Mouse (Mus musculus): ENCODE measurements around the gene Irs2. TPM values are rescaled to one million over a fixed set of nuclear protein-coding genes. Genes with fewer than 3 reads are reported as not detected.
A peak's percentile ranks its signal among the peaks of the same experiment; 100 is the strongest.

The Irs2 gene
- polyA plus RNA-seq, 1 experiment from 2014 or later = 6.1 TPM

DNA sequence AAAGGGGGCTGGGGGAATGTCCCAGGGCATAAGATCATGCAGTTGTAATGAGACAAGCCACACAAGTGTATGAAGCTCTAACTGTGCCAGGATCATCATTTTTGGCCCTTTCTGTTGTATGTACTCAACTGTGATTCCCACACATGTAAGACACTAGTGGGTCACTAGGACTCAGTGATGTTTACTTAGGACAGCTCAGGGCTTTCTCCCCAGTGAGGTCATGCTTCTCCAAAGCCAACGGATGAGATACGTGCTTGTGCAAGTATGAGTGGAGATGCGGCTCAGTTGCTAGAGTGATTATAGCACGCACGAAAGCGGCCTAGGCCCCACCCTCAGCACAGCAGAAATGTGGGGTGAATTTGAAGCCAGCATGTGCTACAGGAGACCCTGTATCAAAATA, 27.4 kb downstream of the Irs2 start:
- Histone ChIP-seq H3K27me3 (ENCODE audit: control insufficient read depth, insufficient read depth, low read length) (no peaks in the 10 kb centered on the region), H3K9ac (replicated peaks; ENCODE audit: low read depth, low read length) (no peak overlapping the region), H3K9me3 (ENCODE audit: control insufficient read depth, low read length) (no peaks in the 10 kb centered on the region), H3K36me3 (ENCODE audit: control insufficient read depth, insufficient read depth, low read length) (peaks cover 9% of the 10 kb centered on the region), H3K4me2 (ENCODE audit: low read depth, low read length) (no peak overlapping the region), H3K27ac (ENCODE audit: low read depth, low read length) (no peak overlapping the region), H3K4me1 (ENCODE audit: control insufficient read depth, insufficient read depth, low read length) (peaks cover 13% of the 10 kb centered on the region), H3K4me3 (ENCODE audit: low read depth, low read length) (no peak overlapping the region)
- no peak for ATAC-seq (ENCODE audit: low read depth)
- WGBS = 93% methylated on average over 6 of the region's 6 CpGs

DNA sequence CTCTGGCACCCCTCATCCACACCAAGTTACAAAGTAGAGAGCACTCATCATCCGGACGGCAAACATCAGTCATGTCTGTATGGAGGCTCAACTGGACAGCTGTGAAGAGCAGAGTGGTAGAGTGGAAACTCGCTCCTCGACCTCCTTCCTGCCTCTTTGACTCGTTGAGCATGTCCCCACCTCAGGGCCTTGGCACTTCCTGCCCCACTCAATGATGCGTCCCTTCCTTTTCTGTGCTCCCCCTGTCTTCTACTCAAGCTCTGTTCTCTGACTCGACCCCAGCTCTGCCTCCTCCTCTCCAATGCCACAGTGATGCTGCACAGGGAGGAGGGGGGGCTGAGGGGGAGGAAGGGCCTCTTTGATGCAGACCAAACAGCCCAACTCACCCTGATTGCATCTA, 28.3 kb downstream of the Irs2 start:
- peaks cover 13% of the 10 kb centered on the region for H3K4me1 ChIP-seq (ENCODE audit: control insufficient read depth, insufficient read depth, low read length)
- no peak for ATAC-seq (ENCODE audit: low read depth)
- H3K27me3 ChIP-seq (ENCODE audit: control insufficient read depth, insufficient read depth, low read length) = no peaks in the 10 kb centered on the region
- WGBS = 65% methylated on average over 7 of the region's 7 CpGs
- H3K4me3 ChIP-seq (ENCODE audit: low read depth, low read length) = no peak overlapping the region
- no peaks in the 10 kb centered on the region for H3K9me3 ChIP-seq (ENCODE audit: control insufficient read depth, low read length)
- H3K4me2 ChIP-seq (ENCODE audit: low read depth, low read length) = no peak overlapping the region
- no peak overlapping the region for H3K9ac ChIP-seq (replicated peaks; ENCODE audit: low read depth, low read length)
- H3K27ac ChIP-seq (ENCODE audit: low read depth, low read length) = no peak overlapping the region
- H3K36me3 ChIP-seq (ENCODE audit: control insufficient read depth, insufficient read depth, low read length) = peaks cover 5% of the 10 kb centered on the region; the same call in 1 of the 2 replicates

DNA sequence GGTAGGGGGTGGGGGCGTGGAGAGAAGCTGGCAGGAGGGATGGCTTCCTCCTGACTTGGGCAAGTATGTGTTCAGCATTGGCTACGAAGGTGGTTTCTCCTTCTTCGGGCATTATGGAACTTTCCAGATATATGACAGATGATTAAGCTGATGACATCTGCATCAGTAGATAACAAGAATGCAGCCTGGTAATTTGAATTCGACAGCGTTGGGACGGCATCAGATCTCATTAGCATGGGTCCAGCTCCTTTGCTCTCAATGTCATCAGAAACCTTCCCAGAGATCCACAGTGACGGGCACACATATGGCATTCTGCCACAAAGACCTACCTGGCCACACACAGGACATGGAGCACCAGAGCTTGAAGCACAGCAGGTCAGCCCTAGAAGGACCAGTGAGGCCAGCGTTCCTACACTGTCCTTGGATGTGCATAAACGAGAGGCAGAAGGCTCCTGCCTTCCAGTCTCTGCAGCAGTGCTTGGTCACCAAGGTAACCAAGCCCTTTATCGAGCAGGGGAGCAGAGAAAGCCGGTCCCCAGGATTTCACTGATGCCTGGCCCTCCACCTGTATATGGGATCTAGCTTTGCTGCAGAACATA, 29.0 kb downstream of the Irs2 start:
- Histone ChIP-seq H3K36me3 (ENCODE audit: control insufficient read depth, insufficient read depth, low read length) (no peaks in the 10 kb centered on the region), H3K9me3 (ENCODE audit: control insufficient read depth, low read length) (no peaks in the 10 kb centered on the region), H3K4me3 (ENCODE audit: low read depth, low read length) (no peak overlapping the region), H3K27ac (ENCODE audit: low read depth, low read length) (no peak overlapping the region), H3K4me2 (ENCODE audit: low read depth, low read length) (no peak overlapping the region), H3K4me1 (ENCODE audit: control insufficient read depth, insufficient read depth, low read length) (peaks cover 13% of the 10 kb centered on the region), H3K27me3 (ENCODE audit: control insufficient read depth, insufficient read depth, low read length) (no peaks in the 10 kb centered on the region), H3K9ac (replicated peaks; ENCODE audit: low read depth, low read length) (no peak overlapping the region)
- ATAC-seq (ENCODE audit: low read depth) = peak; percentile 45; the same call in 1 of the 2 replicates
- 50% methylated on average over 11 of the region's 11 CpGs for whole genome bisulfite sequencing

DNA sequence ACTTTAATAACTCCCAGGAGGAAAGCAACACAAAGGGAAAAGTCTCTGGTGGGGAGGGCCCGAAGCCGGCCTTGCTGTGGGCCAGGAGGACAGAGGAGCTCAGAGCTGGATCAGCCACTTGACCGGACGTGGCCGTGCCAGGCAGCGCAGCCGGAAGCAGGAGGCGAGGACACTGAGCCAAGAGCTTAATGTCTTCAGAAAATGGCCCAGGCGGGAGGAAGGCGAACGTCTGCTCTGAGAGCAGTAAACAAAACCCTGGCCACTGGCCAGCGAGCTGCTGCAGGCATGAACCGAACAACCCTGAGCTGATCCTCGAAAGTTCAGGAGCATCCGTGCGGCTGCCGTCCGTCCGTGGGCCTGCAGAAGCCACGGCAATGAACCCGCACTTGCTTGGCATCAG, 29.9 kb downstream of the Irs2 start:
- Histone ChIP-seq H3K27me3 (ENCODE audit: control insufficient read depth, insufficient read depth, low read length) (no peaks in the 10 kb centered on the region), H3K4me3 (ENCODE audit: low read depth, low read length) (no peak overlapping the region), H3K9ac (replicated peaks; ENCODE audit: low read depth, low read length) (no peak overlapping the region), H3K4me1 (ENCODE audit: control insufficient read depth, insufficient read depth, low read length) (peaks cover 13% of the 10 kb centered on the region), H3K36me3 (ENCODE audit: control insufficient read depth, insufficient read depth, low read length) (no peaks in the 10 kb centered on the region), H3K27ac (ENCODE audit: low read depth, low read length) (0 out of 2 replicates have a peak overlapping the region, but pooled peaks have one; percentile 44), H3K4me2 (ENCODE audit: low read depth, low read length) (no peak overlapping the region), H3K9me3 (ENCODE audit: control insufficient read depth, low read length) (no peaks in the 10 kb centered on the region)
- 39% methylated on average over 21 of the region's 21 CpGs for WGBS
- ATAC-seq (ENCODE audit: low read depth) = peak; percentile 44; the same call in 1 of the 2 replicates

DNA sequence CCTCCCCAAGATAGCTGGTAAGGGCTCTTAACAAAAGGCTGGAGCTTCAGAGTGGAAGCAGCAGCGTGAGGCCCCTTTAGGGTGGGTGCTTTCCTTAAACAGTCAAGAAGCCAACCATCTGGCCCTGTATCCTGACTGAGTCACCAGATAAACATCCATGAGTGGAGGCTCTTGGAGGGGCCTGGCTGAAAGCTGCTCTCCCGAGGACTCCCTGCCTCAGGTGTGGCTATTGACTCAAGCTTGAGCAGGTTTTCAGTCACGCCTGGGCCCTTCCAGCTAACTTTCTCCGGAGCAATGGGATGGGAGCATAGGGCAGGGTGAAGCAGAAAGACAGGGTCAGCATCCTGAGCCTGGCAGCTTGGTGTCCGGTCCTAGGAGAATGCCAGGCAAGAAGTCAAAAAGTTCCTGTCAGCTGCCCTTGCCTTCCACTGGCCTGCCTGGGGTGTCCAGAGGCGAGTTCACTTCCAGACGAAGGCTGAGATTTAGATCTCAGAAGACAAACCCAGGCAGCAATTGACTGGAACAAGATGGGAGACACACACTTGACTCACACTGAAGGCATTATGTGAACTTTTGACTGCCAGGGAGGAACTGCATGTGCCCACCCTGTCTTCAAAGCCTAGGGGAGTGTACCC, 30.4 kb downstream of the Irs2 start:
- 60% methylated on average over 7 of the region's 7 CpGs for WGBS
- Histone ChIP-seq H3K4me3 (ENCODE audit: low read depth, low read length) (no peak overlapping the region), H3K9ac (replicated peaks; ENCODE audit: low read depth, low read length) (no peak overlapping the region), H3K27ac (ENCODE audit: low read depth, low read length) (0 out of 2 replicates have a peak overlapping the region, but pooled peaks have one; percentile 44), H3K4me1 (ENCODE audit: control insufficient read depth, insufficient read depth, low read length) (peaks cover 18% of the 10 kb centered on the region), H3K27me3 (ENCODE audit: control insufficient read depth, insufficient read depth, low read length) (no peaks in the 10 kb centered on the region), H3K36me3 (ENCODE audit: control insufficient read depth, insufficient read depth, low read length) (no peaks in the 10 kb centered on the region), H3K4me2 (ENCODE audit: low read depth, low read length) (no peak overlapping the region), H3K9me3 (ENCODE audit: control insufficient read depth, low read length) (no peaks in the 10 kb centered on the region)
- no peak for ATAC-seq (ENCODE audit: low read depth)

DNA sequence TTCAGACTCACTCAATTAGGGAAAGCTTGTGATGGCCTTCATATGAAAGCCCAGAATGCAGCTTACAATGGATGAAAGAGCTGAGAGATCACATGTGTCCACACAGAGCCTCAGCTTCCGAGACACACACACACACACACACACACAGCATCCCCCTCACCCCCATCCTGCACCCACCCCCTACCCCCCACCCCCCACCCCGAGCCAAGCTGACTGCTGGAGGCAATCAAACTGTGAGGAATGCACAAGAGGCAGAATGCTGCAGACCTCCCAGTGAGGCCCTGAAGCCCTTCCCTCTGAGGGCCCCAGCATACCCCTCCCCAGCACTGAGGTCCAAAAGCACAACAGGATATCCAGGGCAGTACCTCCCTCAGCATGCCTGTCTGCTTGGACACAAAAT, 33.6 kb downstream of the Irs2 start:
- Histone ChIP-seq H3K27me3 (ENCODE audit: control insufficient read depth, insufficient read depth, low read length) (no peaks in the 10 kb centered on the region), H3K9me3 (ENCODE audit: control insufficient read depth, low read length) (no peaks in the 10 kb centered on the region), H3K4me3 (ENCODE audit: low read depth, low read length) (no peak overlapping the region), H3K9ac (replicated peaks; ENCODE audit: low read depth, low read length) (no peak overlapping the region), H3K27ac (ENCODE audit: low read depth, low read length) (no peak overlapping the region), H3K4me1 (ENCODE audit: control insufficient read depth, insufficient read depth, low read length) (peaks cover 23% of the 10 kb centered on the region), H3K4me2 (ENCODE audit: low read depth, low read length) (no peak overlapping the region), H3K36me3 (ENCODE audit: control insufficient read depth, insufficient read depth, low read length) (no peaks in the 10 kb centered on the region)
- ATAC-seq (ENCODE audit: low read depth) = no peak
- WGBS = 21% methylated on average over 2 of the region's 2 CpGs

DNA sequence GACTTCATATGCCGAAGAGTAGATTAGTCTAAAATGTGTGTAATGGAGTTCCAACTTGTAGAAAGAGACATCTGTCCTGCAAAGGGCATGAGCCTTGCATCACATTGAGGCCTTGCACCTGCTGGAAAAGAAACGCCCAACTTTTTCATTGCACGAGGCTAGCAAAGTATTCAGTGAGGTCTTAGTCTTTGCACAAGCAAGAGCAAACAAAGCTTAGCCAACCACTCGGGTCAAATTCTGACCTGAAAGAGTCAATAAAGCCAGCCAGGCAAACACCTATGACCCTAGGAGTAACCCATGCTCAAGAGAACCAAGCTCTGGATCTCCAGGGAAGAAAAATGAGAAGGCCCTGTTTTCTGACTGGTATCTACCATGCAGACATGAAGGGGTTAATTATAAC, 34.1 kb downstream of the Irs2 start:
- WGBS = 60% methylated on average over 4 of the region's 4 CpGs
- H3K4me2 ChIP-seq (ENCODE audit: low read depth, low read length) = no peak overlapping the region
- H3K4me1 ChIP-seq (ENCODE audit: control insufficient read depth, insufficient read depth, low read length) = peaks cover 23% of the 10 kb centered on the region
- H3K27me3 ChIP-seq (ENCODE audit: control insufficient read depth, insufficient read depth, low read length) = no peaks in the 10 kb centered on the region
- no peaks in the 10 kb centered on the region for H3K9me3 ChIP-seq (ENCODE audit: control insufficient read depth, low read length)
- H3K4me3 ChIP-seq (ENCODE audit: low read depth, low read length) = no peak overlapping the region
- H3K36me3 ChIP-seq (ENCODE audit: control insufficient read depth, insufficient read depth, low read length) = no peaks in the 10 kb centered on the region
- H3K9ac ChIP-seq (replicated peaks; ENCODE audit: low read depth, low read length) = no peak overlapping the region
- no peak overlapping the region for H3K27ac ChIP-seq (ENCODE audit: low read depth, low read length)
- ATAC-seq (ENCODE audit: low read depth) = no peak

DNA sequence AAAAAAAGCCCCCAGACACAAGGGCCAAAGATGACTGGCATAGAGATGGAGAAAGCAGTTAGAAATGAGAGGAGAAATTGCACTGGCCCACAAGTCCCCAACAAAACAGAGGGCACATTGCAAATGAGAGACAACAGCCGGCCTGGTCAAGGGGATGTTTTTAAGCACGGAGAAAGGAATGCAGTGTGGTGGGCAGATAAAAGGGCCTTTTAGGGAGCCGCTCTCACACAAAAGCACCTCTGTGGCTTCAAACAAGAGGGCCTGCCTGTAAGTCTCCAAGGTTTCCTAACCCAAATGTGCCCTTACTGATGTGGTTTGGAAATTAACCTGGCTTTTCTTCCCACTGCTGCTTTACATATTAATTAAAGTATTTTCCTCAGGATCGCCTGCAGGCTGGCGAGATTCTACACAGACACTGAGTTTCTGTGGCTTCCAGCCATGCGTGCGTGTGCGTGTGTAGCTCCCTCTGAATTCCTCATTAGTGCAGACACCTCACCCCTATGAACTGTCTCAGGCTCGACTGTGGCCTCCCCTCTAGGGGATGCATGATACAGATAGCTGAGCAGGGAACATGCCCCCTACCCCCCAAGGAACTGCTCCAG, 35.3 kb downstream of the Irs2 start:
- Histone ChIP-seq H3K27me3 (ENCODE audit: control insufficient read depth, insufficient read depth, low read length) (no peaks in the 10 kb centered on the region), H3K9ac (replicated peaks; ENCODE audit: low read depth, low read length) (no peak overlapping the region), H3K4me1 (ENCODE audit: control insufficient read depth, insufficient read depth, low read length) (peaks cover 14% of the 10 kb centered on the region), H3K27ac (ENCODE audit: low read depth, low read length) (no peak overlapping the region), H3K36me3 (ENCODE audit: control insufficient read depth, insufficient read depth, low read length) (no peaks in the 10 kb centered on the region), H3K4me3 (ENCODE audit: low read depth, low read length) (no peak overlapping the region), H3K9me3 (ENCODE audit: control insufficient read depth, low read length) (no peaks in the 10 kb centered on the region), H3K4me2 (ENCODE audit: low read depth, low read length) (no peak overlapping the region)
- no peak; the same call in 1 of the 2 replicates for ATAC-seq (ENCODE audit: low read depth)
- 8% methylated on average over 9 of the region's 9 CpGs for WGBS

DNA sequence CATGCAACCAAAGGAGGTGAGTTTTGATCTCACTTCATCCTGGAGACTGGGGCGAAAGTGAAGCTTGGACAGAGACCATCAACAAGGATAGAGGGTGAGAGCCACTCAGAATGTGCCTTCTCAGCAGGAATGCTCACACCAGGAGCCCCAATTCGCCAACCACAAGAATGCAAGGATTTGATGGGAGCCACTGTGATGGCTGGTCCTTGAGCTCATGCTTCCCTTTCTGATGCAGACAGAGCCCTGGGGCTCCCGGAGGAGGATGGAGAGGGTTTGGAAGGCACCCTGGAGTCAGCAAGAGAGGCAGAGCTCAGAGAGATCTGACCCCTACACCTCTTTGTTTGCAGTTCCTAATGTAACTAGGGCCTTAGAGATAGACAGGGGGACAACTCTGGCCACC, 36.3 kb downstream of the Irs2 start:
- Histone ChIP-seq H3K4me1 (ENCODE audit: control insufficient read depth, insufficient read depth, low read length) (peaks cover 10% of the 10 kb centered on the region; the same call in 1 of the 2 replicates), H3K27ac (ENCODE audit: low read depth, low read length) (no peak overlapping the region), H3K9me3 (ENCODE audit: control insufficient read depth, low read length) (no peaks in the 10 kb centered on the region), H3K27me3 (ENCODE audit: control insufficient read depth, insufficient read depth, low read length) (no peaks in the 10 kb centered on the region), H3K36me3 (ENCODE audit: control insufficient read depth, insufficient read depth, low read length) (no peaks in the 10 kb centered on the region), H3K9ac (replicated peaks; ENCODE audit: low read depth, low read length) (no peak overlapping the region), H3K4me3 (ENCODE audit: low read depth, low read length) (no peak overlapping the region), H3K4me2 (ENCODE audit: low read depth, low read length) (no peak overlapping the region)
- ATAC-seq (ENCODE audit: low read depth) = no peak
- 48% methylated on average over 3 of the region's 3 CpGs for WGBS
